Mouse (Mus musculus) kidney, postnatal 0 days (tissue): ENCODE results near the gene Gbp2b. TPM values are rescaled to one million over a fixed set of nuclear protein-coding genes. Genes with fewer than 3 reads are reported as not detected.
A peak's percentile ranks its signal among the peaks of the same experiment; 100 is the strongest.

ENCODE experiments used
- ATAC-seq: fragments of 200-750 bp; cut with Nextera tagmentation; replicated peaks from 2 replicates; pipeline ENCODE4 v1.8.0; 2017; ENCODE audit warnings: low read depth, moderate number of reproducible peaks, moderate TSS enrichment, moderate library complexity; ENCODE audit not compliant: low FRiP score
- DNase-seq: peaks from one replicate; pipeline ENCODE4 v3.0.0-alpha.2; 2016; ENCODE audit warnings: low spot score
- H3K27ac ChIP-seq: fragments of 300-500 bp; sonication (generic); 2 replicates; pipeline ENCODE4 v1.5.1; 2014; ENCODE audit warnings: mild to moderate bottlenecking
- H3K27me3 ChIP-seq: fragments of 300-500 bp; sonication (generic); 2 replicates; pipeline ENCODE4 v1.6.1; 2014; ENCODE audit warnings: low read length, mixed read lengths; ENCODE audit not compliant: insufficient read depth
- H3K36me3 ChIP-seq: fragments of 300-500 bp; sonication (generic); 2 replicates; pipeline ENCODE4 v1.6.1; 2014; ENCODE audit warnings: low read length, mixed read lengths; ENCODE audit not compliant: insufficient read depth
- H3K4me1 ChIP-seq: fragments of 300-500 bp; sonication (generic); replicated peaks from 2 replicates; pipeline ENCODE4 v1.6.1; 2014; ENCODE audit warnings: antibody characterized with exemption, low read length, mixed read lengths; ENCODE audit not compliant: insufficient read depth
- H3K4me2 ChIP-seq: fragments of 300-500 bp; sonication (generic); 2 replicates; pipeline ENCODE4 v1.6.1; 2014; ENCODE audit warnings: mild to moderate bottlenecking, low read length, moderate library complexity, mixed read lengths
- H3K4me3 ChIP-seq: fragments of 300-500 bp; sonication (generic); replicated peaks from 2 replicates; pipeline ENCODE4 v1.5.1; 2014; ENCODE audit warnings: low read depth, low read length
- H3K9ac ChIP-seq: fragments of 300-500 bp; sonication (generic); 2 replicates; pipeline ENCODE4 v1.6.1; 2014; ENCODE audit warnings: low read depth, low read length
- H3K9me3 ChIP-seq: fragments of 300-500 bp; sonication (generic); replicated peaks from 2 replicates; pipeline ENCODE4 v1.6.1; 2016; ENCODE audit warnings: low read length, inconsistent platforms, mixed read lengths
- CTCF ChIP-seq: IDR thresholded peaks from 2 replicates; pipeline ENCODE4 v1.5.1; 2016; ENCODE audit warnings: antibody characterized with exemption, low read depth, mild to moderate bottlenecking, moderate library complexity
- WGBS: fragments of 180-500 bp; shearing (Covaris S2); extraction: QIAGEN DNeasy Blood & Tissue Kit; methylation state at CpG from one replicate; pipeline ENCODE4 v1.1.7; 2014; 5-methylcytosine and 5-hydroxymethylcytosine counted together
- polyA plus RNA-seq: library from polyadenylated mRNA; unstranded; fragments of >200 nt; fragmentation: Nextera tagmentation; extraction: Ambion mirVana; gene quantifications from 2 replicates; pipeline ENCODE4 v1.2.1, GENCODE M21; 2015

Gene Gbp2b
- polyA plus RNA-seq, 1 experiment from 2014 or later = 0.04 TPM

GRCm38 (mm10) chr3:142583067-142583466, 11.6 kb upstream of the Gbp2b start:
- Histone ChIP-seq H3K4me2 (no peak overlapping the region), H3K4me3 (no peak overlapping the region), H3K27ac (no peak overlapping the region), H3K4me1 (no peaks in the 10 kb centered on the region), H3K9ac (no peak overlapping the region), H3K36me3 (no peaks in the 10 kb centered on the region), H3K9me3 (no peaks in the 10 kb centered on the region), H3K27me3 (no peaks in the 10 kb centered on the region)
- TF ChIP-seq CTCF = no peak
- DNase-seq = no peak
- ATAC-seq = no peak
- 90% methylated on average over 4 of the region's 4 CpGs for WGBS

- Histone ChIP-seq H3K9ac (no peak overlapping the region), H3K36me3 (no peaks in the 10 kb centered on the region), H3K27me3 (no peaks in the 10 kb centered on the region), H3K4me2 (no peak overlapping the region), H3K4me1 (no peaks in the 10 kb centered on the region), H3K27ac (no peak overlapping the region), H3K4me3 (no peak overlapping the region), H3K9me3 (no peaks in the 10 kb centered on the region)
- TF ChIP-seq CTCF = no peak
- DNase-seq (peak; percentile 5), ATAC-seq (no peak)
These were observed 7.3 kb upstream of the Gbp2b start for GRCm38 (mm10) chr3:142587386-142587785.

GRCm38 (mm10) chr3:142588888-142589287, 5.8 kb upstream of the Gbp2b start:
- 75% methylated on average over 2 of the region's 2 CpGs for WGBS

GRCm38 (mm10) chr3:142590431-142591067, 4.1 kb upstream of the Gbp2b start:
- Histone ChIP-seq H3K9me3 (no peaks in the 10 kb centered on the region), H3K4me2 (no peak overlapping the region), H3K36me3 (no peaks in the 10 kb centered on the region), H3K27me3 (no peaks in the 10 kb centered on the region), H3K27ac (no peak overlapping the region), H3K9ac (no peak overlapping the region), H3K4me3 (no peak overlapping the region), H3K4me1 (no peaks in the 10 kb centered on the region)
- DNase-seq (no peak), ATAC-seq (no peak)
- TF ChIP-seq CTCF = no peak
- WGBS = 78% methylated on average over 4 of the region's 4 CpGs

More at GRCm38 (mm10) chr3:142588888-142589287, 5.8 kb upstream of the Gbp2b start:
- no peak overlapping the region for H3K4me3 ChIP-seq
- no peak overlapping the region for H3K27ac ChIP-seq
- TF ChIP-seq CTCF = no peak
- ATAC-seq (no peak), DNase-seq (no peak)
- H3K4me1 ChIP-seq = no peaks in the 10 kb centered on the region
- no peak overlapping the region for H3K9ac ChIP-seq
- no peak overlapping the region for H3K4me2 ChIP-seq
- H3K9me3 ChIP-seq = no peaks in the 10 kb centered on the region
- H3K36me3 ChIP-seq = no peaks in the 10 kb centered on the region
- H3K27me3 ChIP-seq = no peaks in the 10 kb centered on the region

GRCm38 (mm10) chr3:142597923-142598322, 3.3 kb downstream of the Gbp2b start:
- no peak overlapping the region for H3K27ac ChIP-seq
- no peaks in the 10 kb centered on the region for H3K27me3 ChIP-seq
- no peak for ATAC-seq
- no peak overlapping the region for H3K4me3 ChIP-seq
- H3K9ac ChIP-seq = no peak overlapping the region
- no peaks in the 10 kb centered on the region for H3K4me1 ChIP-seq
- no peak overlapping the region for H3K4me2 ChIP-seq
- TF ChIP-seq CTCF = no peak
- H3K36me3 ChIP-seq = no peaks in the 10 kb centered on the region
- H3K9me3 ChIP-seq = no peaks in the 10 kb centered on the region
- WGBS = 81% methylated on average over 3 of the region's 3 CpGs
- no peak for DNase-seq

- no peak for ATAC-seq
- H3K36me3 ChIP-seq = no peaks in the 10 kb centered on the region
These were observed 7.0 kb downstream of the Gbp2b start for GRCm38 (mm10) chr3:142601675-142602074.

GRCm38 (mm10) chr3:142618658-142619057, 24.0 kb downstream of the Gbp2b start:
- H3K4me3 ChIP-seq = no peak overlapping the region
- no peak for ATAC-seq
- no peak for DNase-seq
- no peaks in the 10 kb centered on the region for H3K9me3 ChIP-seq
- H3K27me3 ChIP-seq = no peaks in the 10 kb centered on the region
- TF ChIP-seq CTCF = no peak
- no peaks in the 10 kb centered on the region for H3K36me3 ChIP-seq
- no peak overlapping the region for H3K27ac ChIP-seq
- H3K9ac ChIP-seq = no peak overlapping the region
- 77% methylated on average over 3 of the region's 3 CpGs for WGBS
- H3K4me2 ChIP-seq = no peak overlapping the region
- 0 out of 2 replicates have a peak, but pooled peaks cover 5% of the 10 kb centered on the region for H3K4me1 ChIP-seq

More at GRCm38 (mm10) chr3:142601675-142602074, 7.0 kb downstream of the Gbp2b start:
- Histone ChIP-seq H3K9ac (no peak overlapping the region), H3K9me3 (no peaks in the 10 kb centered on the region), H3K27me3 (no peaks in the 10 kb centered on the region), H3K4me3 (no peak overlapping the region), H3K4me2 (no peak overlapping the region), H3K4me1 (no peaks in the 10 kb centered on the region), H3K27ac (no peak overlapping the region)
- DNase-seq = no peak
- no peak for TF ChIP-seq CTCF
